Mouse (Mus musculus): ENCODE data around the gene Car12.

DNA sequence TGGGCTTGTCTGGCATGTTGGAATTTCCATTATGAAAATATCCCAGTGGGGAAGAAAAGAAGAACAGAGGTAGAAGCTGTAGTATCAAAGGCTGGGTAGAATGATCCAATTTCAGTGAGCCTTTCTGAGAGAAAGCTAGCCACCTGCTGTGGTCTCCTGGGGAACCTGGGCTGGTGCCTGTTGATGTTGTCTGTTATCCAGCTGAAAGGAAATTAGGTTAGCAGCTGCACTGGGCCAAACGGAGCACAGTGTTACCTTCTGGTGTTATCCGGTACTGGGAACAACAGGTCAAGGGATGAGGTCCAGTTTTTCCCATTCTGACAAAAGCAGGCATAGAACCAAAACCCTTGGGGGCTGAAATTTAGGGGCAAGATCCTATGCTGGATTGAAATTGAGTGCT is 99.9 kb downstream of the Car12 start:
- TF ChIP-seq CTCF (IDR thresholded peaks at IDR 0.05; ENCODE audit: low read depth, low read length) (no peak), POLR2A (IDR thresholded peaks at IDR 0.05; ENCODE audit: insufficient read depth, low read length) (no peak)
